Mouse (Mus musculus) embryonic facial prominence, embryonic 15.5 days (tissue): ENCODE data around the gene Plac8. TPM values are rescaled to one million over a fixed set of nuclear protein-coding genes. Genes with fewer than 3 reads are reported as not detected.
A peak's percentile ranks its signal among the peaks of the same experiment; 100 is the strongest.

Experiments
- ATAC-seq: fragments of 200-750 bp; cut with Nextera tagmentation; 2 replicates; pipeline ENCODE4 v1.8.0; 2017; ENCODE audit warnings: low read depth, moderate TSS enrichment; ENCODE audit not compliant: insufficient number of reproducible peaks, low FRiP score, low TSS enrichment
- H3K27ac ChIP-seq: fragments of 300-500 bp; sonication (generic); replicated peaks from 2 replicates; pipeline ENCODE4 v1.5.1; 2015; ENCODE audit warnings: mild to moderate bottlenecking, inconsistent platforms
- H3K27me3 ChIP-seq: fragments of 300-500 bp; sonication (generic); 2 replicates; pipeline ENCODE4 v1.6.1; 2015; ENCODE audit warnings: inconsistent platforms
- H3K36me3 ChIP-seq: fragments of 300-500 bp; sonication (generic); 2 replicates; pipeline ENCODE4 v1.6.1; 2015; ENCODE audit warnings: mild to moderate bottlenecking, inconsistent platforms
- H3K4me1 ChIP-seq: fragments of 300-500 bp; sonication (generic); 2 replicates; pipeline ENCODE4 v1.6.1; 2015; ENCODE audit warnings: inconsistent platforms
- H3K4me2 ChIP-seq: fragments of 300-500 bp; sonication (generic); replicated peaks from 2 replicates; pipeline ENCODE4 v1.6.1; 2015; ENCODE audit warnings: mild to moderate bottlenecking, inconsistent platforms
- H3K4me3 ChIP-seq: fragments of 300-500 bp; sonication (generic); replicated peaks from 2 replicates; pipeline ENCODE4 v1.5.1; 2015; ENCODE audit warnings: mild to moderate bottlenecking, inconsistent platforms
- H3K9ac ChIP-seq: fragments of 300-500 bp; sonication (generic); 2 replicates; pipeline ENCODE4 v1.6.1; 2015; ENCODE audit warnings: inconsistent platforms
- H3K9me3 ChIP-seq: fragments of 300-500 bp; sonication (generic); replicated peaks from 2 replicates; pipeline ENCODE4 v1.6.1; 2016; ENCODE audit warnings: inconsistent platforms
- WGBS: fragments of 180-500 bp; shearing (Covaris S2); methylation state at CpG from one replicate; pipeline ENCODE4 v1.1.7; 2015; 5-methylcytosine and 5-hydroxymethylcytosine counted together
- polyA plus RNA-seq: library from polyadenylated mRNA; unstranded; fragments of >200 nt; fragmentation: Nextera tagmentation; extraction: Ambion mirVana; gene quantifications from 2 replicates; pipeline ENCODE4 v1.2.1, GENCODE M21; 2015

Gene Plac8
- polyA plus RNA-seq = 7.9 and 9.8 TPM in 2 replicates

- Histone ChIP-seq H3K27ac (no peak within 1 kb of the TSS), H3K9me3 (no peaks in the 10 kb centered on the region), H3K9ac (no peak within 1 kb of the TSS), H3K4me2 (no peak within 1 kb of the TSS), H3K4me3 (no peak within 1 kb of the TSS), H3K4me1 (peaks cover 3% of the 10 kb centered on the region; the same call in 1 of the 2 replicates), H3K27me3 (no peaks in the 10 kb centered on the region), H3K36me3 (no peaks in the 10 kb centered on the region)
- WGBS = 26% methylated on average over 7 of the region's 7 CpGs
- ATAC-seq = no peak
These were observed at the start of gene Plac8 for GRCm38 (mm10) chr5:100572069-100572468. Gene Plac8 (minus strand): TSS chr5:100572245.

- 56% methylated on average over 9 of the region's 9 CpGs for WGBS
These were observed 48.9 kb upstream of the Plac8 start for GRCm38 (mm10) chr5:100620952-100621351.

GRCm38 (mm10) chr5:100619586-100620275 lies 47.7 kb upstream of the Plac8 start:
- Histone ChIP-seq H3K9me3 (no peaks in the 10 kb centered on the region), H3K4me3 (no peak overlapping the region), H3K27ac (no peak overlapping the region), H3K27me3 (no peaks in the 10 kb centered on the region), H3K9ac (no peak overlapping the region), H3K4me2 (no peak overlapping the region), H3K4me1 (no peaks in the 10 kb centered on the region), H3K36me3 (no peaks in the 10 kb centered on the region)
- WGBS = 86% methylated on average over 15 of the region's 15 CpGs
- no peak for ATAC-seq

More at GRCm38 (mm10) chr5:100620952-100621351, 48.9 kb upstream of the Plac8 start:
- no peak for ATAC-seq
- no peaks in the 10 kb centered on the region for H3K27me3 ChIP-seq
- no peaks in the 10 kb centered on the region for H3K4me1 ChIP-seq
- H3K27ac ChIP-seq = no peak overlapping the region
- no peak overlapping the region for H3K4me2 ChIP-seq
- no peak overlapping the region for H3K4me3 ChIP-seq
- no peak overlapping the region for H3K9ac ChIP-seq
- H3K36me3 ChIP-seq = no peaks in the 10 kb centered on the region
- no peaks in the 10 kb centered on the region for H3K9me3 ChIP-seq

- no peak for ATAC-seq
- Histone ChIP-seq H3K9me3 (no peaks in the 10 kb centered on the region), H3K4me3 (no peak overlapping the region), H3K4me2 (no peak overlapping the region), H3K27ac (no peak overlapping the region), H3K4me1 (no peaks in the 10 kb centered on the region), H3K36me3 (no peaks in the 10 kb centered on the region), H3K27me3 (no peaks in the 10 kb centered on the region), H3K9ac (no peak overlapping the region)
- WGBS = 85% methylated on average over 17 of the region's 17 CpGs
These were observed 42.1 kb upstream of the Plac8 start for GRCm38 (mm10) chr5:100613896-100614768.

- no peak for ATAC-seq
- Histone ChIP-seq H3K27me3 (no peaks in the 10 kb centered on the region), H3K9ac (no peak overlapping the region), H3K9me3 (no peaks in the 10 kb centered on the region), H3K27ac (no peak overlapping the region), H3K36me3 (no peaks in the 10 kb centered on the region), H3K4me2 (no peak overlapping the region), H3K4me1 (peaks cover 10% of the 10 kb centered on the region; the same call in 1 of the 2 replicates), H3K4me3 (no peak overlapping the region)
- WGBS = 90% methylated on average over 9 of the region's 9 CpGs
These were observed 35.8 kb upstream of the Plac8 start for GRCm38 (mm10) chr5:100607868-100608267.

- Histone ChIP-seq H3K27ac (no peak overlapping the region), H3K4me3 (no peak overlapping the region), H3K27me3 (no peaks in the 10 kb centered on the region), H3K9ac (no peak overlapping the region), H3K36me3 (no peaks in the 10 kb centered on the region), H3K9me3 (no peaks in the 10 kb centered on the region), H3K4me1 (peaks cover 10% of the 10 kb centered on the region; the same call in 1 of the 2 replicates), H3K4me2 (no peak overlapping the region)
- 68% methylated on average over 4 of the region's 4 CpGs for WGBS
- ATAC-seq = no peak
These were observed 35.2 kb upstream of the Plac8 start for GRCm38 (mm10) chr5:100607090-100607762.

GRCm38 (mm10) chr5:100605828-100606229 lies 33.8 kb upstream of the Plac8 start:
- peak overlapping the region; percentile 55 for H3K27ac ChIP-seq
- WGBS = 42% methylated on average over 9 of the region's 9 CpGs
- no peak overlapping the region for H3K4me2 ChIP-seq
- H3K9me3 ChIP-seq = no peaks in the 10 kb centered on the region
- no peak overlapping the region for H3K4me3 ChIP-seq
- H3K9ac ChIP-seq = no peak overlapping the region
- no peak for ATAC-seq
- no peaks in the 10 kb centered on the region for H3K27me3 ChIP-seq
- peaks cover 10% of the 10 kb centered on the region; the same call in 1 of the 2 replicates for H3K4me1 ChIP-seq
- H3K36me3 ChIP-seq = no peaks in the 10 kb centered on the region

- no peaks in the 10 kb centered on the region for H3K36me3 ChIP-seq
- 61% methylated on average over 4 of the region's 4 CpGs for WGBS
- no peak overlapping the region for H3K4me2 ChIP-seq
- peaks cover 10% of the 10 kb centered on the region; the same call in 1 of the 2 replicates for H3K4me1 ChIP-seq
- H3K9me3 ChIP-seq = no peaks in the 10 kb centered on the region
- no peak overlapping the region for H3K4me3 ChIP-seq
- no peaks in the 10 kb centered on the region for H3K27me3 ChIP-seq
- no peak overlapping the region for H3K9ac ChIP-seq
- no peak overlapping the region for H3K27ac ChIP-seq
- ATAC-seq = no peak
These were observed 32.0 kb upstream of the Plac8 start for GRCm38 (mm10) chr5:100604061-100604460.

GRCm38 (mm10) chr5:100601864-100602263 lies 29.8 kb upstream of the Plac8 start:
- 76% methylated on average over 2 of the region's 2 CpGs for WGBS
- no peaks in the 10 kb centered on the region for H3K27me3 ChIP-seq
- no peak overlapping the region for H3K4me3 ChIP-seq
- no peaks in the 10 kb centered on the region for H3K36me3 ChIP-seq
- H3K9ac ChIP-seq = no peak overlapping the region
- H3K9me3 ChIP-seq = no peaks in the 10 kb centered on the region
- no peak for ATAC-seq
- H3K4me2 ChIP-seq = no peak overlapping the region
- no peak overlapping the region for H3K27ac ChIP-seq
- peaks cover 10% of the 10 kb centered on the region; the same call in 1 of the 2 replicates for H3K4me1 ChIP-seq

GRCm38 (mm10) chr5:100598961-100599463 lies 27.0 kb upstream of the Plac8 start:
- ATAC-seq = no peak
- Histone ChIP-seq H3K4me2 (no peak overlapping the region), H3K9ac (no peak overlapping the region), H3K4me1 (no peaks in the 10 kb centered on the region), H3K9me3 (no peaks in the 10 kb centered on the region), H3K27ac (no peak overlapping the region), H3K27me3 (no peaks in the 10 kb centered on the region), H3K4me3 (no peak overlapping the region), H3K36me3 (no peaks in the 10 kb centered on the region)
- WGBS = 89% methylated on average over 9 of the region's 9 CpGs
